Mouse (Mus musculus): ENCODE results near the gene Zfpm1.
A peak's percentile ranks its signal among the peaks of the same experiment; 100 is the strongest.
"Not testable (repeated sequence)": the region's sequence is repeated elsewhere in the genome, so short reads cannot be mapped to it uniquely, and the experiment has no call there.

Zfpm1 gene

DNA sequence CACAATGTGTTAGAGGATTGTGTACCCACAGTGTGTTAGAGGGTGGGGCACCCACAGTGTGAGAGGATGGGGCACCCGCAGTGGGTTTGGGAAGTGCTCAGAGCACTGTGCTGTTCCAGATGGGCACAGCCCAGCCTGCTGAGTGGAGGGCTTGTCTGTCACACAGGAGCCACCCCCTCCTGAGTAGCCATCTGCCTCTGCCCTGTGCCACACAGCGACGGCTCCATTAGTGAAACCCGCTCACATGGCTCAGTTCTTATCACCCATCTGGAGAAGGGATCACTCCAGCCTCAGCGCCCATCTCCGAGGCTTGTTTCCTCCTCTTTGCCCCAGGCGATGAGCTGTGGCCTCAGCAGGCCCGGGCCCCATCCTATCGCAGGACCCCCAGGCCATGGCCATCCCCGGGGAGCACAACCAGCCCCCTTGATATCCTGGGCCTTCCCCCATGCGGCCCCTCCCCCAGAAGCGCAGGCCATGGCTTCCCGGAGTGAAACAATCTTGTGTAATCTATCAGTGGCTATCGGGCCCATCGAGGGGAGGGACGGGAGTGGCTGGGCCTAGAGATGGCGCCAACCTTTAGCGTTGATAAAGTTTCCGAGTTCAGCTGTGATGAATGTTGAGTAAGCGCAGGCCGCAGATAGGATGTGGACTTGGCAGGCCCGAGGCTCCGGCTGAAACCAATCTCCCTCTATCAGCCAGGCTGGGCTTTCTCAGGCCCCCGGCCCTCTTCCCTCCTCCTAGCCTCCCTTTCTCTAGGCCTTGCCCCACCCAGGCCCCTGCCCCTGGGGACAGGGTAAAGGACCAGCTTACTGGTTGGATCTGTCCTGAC lies 14.4 kb downstream of the Zfpm1 start:
- peak; percentile 84 for DNase-seq (ENCODE audit: low read depth)

DNA sequence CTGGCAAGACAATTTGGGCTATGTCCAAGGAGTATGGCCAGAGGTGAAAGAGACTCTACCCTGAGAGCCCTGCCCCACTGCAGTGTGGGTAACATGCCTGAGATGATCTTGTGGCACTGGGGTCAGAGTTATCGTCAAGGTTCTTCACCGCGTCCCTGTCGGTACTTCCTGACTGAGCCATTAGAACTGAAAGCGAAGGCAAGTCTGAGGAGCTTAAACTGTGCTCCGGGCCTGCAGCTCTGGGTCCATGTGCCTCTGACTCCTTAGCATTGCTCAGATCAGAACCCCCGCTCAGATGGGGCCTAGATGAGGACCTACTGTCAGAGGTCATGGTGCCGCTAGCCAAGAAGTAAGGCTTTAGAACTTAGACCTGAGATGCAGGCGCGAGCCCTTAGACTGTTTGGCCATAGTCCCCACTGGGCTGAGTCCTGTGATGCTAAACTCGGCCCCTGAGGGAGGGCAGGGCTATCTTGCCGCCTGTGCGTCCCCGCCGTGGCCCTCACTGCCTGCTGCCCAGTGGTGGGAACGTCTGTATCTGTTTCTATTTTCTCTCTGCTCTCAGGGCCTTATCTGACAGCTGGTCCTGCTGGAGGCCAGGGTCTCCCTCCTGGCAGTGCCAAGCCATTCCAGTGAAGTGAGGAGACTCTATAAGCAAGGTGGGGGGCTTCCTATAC lies 17.8 kb downstream of the Zfpm1 start:
- no peak for DNase-seq (ENCODE audit: low read depth)

DNA sequence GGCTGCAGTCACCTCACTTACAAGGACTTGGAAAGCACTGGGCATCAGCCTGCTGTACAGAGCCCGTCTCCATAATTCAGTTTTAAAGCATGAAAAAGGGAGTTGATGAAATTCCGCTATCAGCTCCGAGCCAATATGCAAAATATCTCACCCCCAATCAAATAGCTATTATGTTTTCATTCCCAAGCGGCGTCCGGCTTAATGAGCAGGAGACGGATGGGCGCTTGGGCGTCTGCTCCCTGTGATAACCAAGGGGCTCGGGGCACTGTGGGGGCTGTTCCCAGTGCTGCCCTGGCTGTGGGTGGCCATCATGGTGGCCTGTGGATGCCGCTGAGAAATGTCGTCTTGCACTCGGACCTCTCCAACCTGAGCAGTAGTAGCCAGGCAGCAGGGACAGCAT lies 19.1 kb downstream of the Zfpm1 start:
- DNase-seq (ENCODE audit: low read depth) = no peak

DNA sequence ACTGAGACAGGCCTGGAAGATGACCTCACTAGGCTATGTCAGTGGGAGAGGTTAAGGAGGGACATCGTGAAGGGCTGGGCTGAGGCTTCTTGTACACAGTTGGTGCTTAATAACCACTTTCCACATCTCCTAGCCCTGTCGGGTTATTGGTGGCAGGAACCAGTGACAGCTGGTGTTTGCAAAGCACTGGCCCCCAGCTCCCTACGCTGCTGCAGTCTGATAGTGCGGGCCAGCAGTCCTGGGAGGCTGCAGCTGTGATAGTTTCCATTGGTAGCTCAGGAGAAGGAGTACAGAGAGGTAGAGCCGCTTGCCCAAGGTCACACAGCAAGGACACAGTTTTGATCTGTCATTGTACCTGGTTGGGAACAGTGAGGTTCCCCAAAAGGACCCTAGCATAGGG lies 19.9 kb downstream of the Zfpm1 start:
- DNase-seq (ENCODE audit: low read depth) = no peak

DNA sequence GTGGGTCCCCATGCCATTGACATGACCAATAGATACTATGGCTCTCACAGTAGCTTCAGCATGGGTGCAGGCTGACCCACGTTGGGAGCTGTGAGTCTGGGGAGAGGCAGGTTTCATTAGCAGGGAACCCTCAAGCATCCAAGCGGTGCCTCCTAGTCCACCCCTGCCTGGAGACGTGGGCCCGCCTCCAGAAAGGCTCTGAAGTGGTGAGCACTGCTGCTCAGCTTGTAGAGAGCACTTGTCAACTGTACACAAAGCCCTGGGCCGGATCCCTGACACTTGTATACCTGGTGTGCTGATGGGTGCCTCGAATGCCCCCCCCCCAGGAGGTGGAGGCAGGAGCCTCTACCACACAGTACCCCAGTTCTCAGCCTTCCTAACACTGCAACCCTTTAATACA lies 21.5 kb downstream of the Zfpm1 start:
- no peak for DNase-seq (ENCODE audit: low read depth)

DNA sequence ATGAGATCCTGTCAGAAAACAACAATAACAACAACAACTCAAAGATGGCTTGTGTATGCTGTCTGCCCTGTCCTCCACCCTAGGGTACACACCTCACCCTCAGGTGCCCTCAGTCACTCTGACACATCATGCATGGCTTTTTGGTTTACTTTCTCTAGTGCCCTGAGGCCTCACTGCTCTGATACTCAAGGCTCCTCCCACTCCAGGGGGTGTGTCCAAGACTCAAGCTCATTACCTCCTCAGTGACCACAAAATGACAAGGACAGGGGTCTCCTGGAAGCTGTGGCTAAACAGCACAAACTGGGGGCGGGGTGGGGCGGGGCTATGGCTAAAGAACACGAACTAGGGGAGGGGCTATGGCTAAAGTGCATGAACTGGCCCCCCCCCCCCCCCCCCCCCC lies 22.1 kb downstream of the Zfpm1 start:
- DNase-seq (ENCODE audit: low read depth) = no peak

DNA sequence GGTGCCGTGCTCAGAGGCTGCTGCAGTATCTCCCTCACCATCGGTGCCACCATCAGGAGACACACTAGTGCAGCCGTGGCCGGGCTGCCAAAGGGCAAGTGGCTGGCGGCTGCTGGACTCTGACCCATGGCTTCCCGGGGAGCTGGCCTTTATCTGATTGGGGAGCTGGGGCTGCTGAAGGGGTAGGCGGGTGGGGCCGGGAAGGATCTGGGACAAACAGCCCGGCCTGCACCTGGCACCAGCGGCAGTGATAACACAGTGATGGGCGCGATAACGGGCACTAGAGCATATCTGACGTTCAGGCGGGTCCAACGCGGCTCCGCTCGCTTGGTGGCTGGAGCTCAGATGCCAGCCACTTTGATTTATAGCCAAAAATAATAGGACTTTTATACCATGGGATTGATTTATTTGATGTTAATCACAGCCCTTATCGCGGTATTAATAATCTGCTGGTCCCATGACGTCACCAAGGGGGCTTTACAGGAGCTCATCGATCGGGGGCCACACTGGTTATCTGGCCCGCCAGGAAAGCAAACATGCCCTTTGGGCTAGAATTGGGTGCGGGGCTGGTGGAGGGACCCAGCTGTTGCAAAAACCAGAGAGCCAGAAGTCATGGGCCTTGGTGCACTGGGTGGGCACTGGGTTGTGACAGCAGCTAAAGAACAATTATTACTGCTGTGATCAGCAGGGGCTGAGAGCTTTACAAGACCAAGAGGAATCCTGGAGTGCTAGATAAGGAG lies 24.9 kb downstream of the Zfpm1 start:
- no peak for DNase-seq (ENCODE audit: low read depth)

DNA sequence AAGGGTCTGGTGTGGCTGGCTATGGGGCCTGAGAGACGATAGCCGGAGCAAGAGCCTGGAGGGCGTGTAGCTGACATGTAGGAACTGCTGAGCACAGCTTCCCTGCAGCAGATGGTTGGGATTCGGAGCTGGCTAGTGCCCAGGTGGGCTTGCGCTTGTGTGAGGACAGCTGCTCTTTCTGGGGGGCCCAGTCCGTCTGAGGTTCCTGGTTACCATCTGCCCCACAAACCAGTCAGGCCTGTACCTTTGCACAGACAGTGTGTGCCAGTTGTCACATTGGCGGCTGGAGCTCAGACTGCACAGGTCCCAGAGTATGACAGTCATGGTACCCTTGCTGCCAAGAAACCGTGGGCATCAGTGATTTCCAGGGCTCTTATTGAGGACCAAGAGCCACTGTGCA lies 25.9 kb downstream of the Zfpm1 start:
- DNase-seq (ENCODE audit: low read depth) = no peak

DNA sequence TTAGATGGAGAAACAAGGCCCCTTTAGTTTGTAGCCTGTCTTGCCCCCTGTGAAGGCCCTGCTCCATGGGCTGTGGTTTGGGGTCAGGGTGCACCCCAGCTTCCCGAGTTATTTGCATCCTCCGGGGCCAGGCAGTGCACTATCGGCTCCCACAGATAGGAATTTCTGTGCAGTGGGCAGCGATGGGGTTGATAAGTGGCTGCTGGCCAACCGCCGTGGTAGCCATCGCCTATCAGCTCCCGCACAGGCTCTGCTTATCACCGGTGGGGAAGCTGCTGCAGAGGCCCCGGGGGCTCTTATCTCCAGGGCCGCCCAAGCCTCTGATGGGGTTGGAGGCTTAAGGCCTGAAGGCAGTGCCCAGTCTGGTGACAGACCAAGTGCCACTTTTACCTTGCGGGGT lies 27.3 kb downstream of the Zfpm1 start:
- no peak for DNase-seq (ENCODE audit: low read depth)

DNA sequence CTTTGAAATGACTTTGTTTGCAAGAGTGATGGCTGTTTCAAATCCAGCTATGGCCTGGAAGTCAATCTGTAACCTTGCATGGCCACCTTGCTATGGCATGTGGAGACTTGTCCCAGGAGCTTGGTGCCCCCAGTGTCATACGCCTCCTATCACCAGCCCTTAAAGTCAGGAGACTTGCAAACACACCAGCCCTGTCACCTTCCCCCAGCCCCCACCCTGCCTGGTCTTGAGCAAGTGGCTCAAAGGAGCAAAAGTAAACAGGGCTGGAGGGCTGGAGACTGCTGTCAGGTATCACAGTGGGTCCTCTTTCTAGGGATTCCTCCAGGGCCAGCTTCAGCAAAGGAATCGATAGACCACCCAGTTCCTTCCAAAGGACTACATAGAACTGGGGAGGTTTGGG lies 29.2 kb downstream of the Zfpm1 start:
- no peak for DNase-seq (ENCODE audit: low read depth)

DNA sequence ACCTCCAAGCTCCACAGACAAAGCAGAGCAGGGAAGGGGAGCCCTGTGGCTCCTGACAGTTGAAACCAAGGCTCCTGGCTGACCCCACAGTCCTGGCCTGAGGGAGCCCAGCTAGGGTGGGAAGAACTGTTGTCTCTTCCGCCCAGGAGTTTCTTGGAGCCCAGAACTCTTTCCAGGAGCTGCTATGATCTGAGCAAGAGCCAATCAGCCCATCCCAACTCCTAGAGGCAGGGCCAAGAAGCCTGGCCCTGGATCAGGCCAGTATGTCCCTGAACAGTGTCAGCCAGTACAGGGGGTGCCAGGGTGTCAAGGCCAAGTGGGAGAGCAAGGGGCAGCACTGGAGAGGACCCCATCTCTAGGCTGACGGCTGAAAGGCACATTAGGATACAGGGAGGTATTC lies 30.6 kb downstream of the Zfpm1 start:
- DNase-seq (ENCODE audit: low read depth) = no peak

DNA sequence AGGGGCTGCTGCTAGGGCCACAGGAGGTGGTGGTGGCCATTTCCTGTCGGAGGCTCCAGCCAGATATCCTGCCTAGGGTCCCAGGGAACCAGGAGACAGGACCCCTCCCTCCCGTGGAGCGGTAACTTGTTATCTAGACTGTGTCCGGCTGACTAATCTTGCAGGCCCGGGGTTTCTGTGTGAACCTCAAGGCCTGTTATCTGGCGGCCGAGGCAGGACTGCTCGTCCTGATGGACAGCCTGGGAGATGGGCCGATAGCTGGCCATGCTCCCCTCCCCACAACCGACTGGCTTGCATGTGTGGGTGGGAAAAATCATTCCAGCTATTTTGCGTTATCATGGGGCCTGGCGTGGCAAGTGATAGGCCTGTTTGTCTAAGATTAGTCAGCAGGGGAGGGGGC lies 31.4 kb downstream of the Zfpm1 start:
- DNase-seq (ENCODE audit: low read depth) = no peak

DNA sequence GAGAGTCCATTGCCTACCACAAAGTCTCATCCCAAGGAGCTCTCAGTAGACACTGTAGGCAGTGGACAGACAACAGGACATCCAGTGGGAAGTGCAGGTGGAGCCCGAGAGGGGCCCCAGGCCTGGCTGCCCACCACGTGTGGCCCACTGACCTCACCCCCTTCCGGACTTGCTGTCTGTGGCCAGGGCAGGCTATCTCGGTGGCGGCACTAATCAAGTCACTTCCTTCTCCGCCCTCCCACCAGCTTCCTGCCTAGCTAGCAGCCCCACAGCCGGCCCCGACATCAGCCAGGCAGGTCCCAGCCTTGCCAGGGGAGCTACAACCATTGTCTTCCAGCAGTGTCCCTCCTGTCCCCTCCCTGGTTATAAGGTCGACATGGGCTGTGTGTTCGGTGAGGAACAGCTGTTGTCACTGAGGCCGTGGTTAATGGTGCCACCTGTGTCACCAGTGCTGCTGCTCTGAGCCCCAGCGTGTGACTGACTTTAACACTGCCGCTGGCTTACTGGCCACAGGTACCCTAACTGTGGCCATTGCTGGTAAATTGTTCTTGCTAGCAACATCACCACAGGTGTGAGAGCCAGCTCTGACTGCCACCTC lies 33.1 kb downstream of the Zfpm1 start:
- no peak for DNase-seq (ENCODE audit: low read depth)

DNA sequence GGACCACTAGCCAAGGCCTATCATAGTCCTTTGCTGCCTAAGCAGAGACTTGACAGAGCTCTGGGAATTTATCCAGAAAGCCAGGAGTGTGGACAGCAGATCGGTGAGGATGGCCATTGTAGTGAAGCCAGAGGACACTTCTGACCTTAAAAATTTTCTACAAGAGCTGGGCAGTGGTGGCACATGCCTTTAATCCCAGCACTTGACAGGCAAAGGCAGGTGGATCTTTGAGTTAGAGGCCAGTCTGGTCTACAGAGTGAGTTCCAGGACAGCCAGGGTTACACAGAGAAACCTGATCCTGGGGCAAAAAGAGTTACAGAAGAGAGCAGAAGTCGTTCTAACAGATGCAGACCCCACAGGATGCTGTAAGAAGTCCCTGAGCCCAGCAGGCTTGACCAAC lies 34.5 kb downstream of the Zfpm1 start:
- DNase-seq (ENCODE audit: low read depth) = no peak

DNA sequence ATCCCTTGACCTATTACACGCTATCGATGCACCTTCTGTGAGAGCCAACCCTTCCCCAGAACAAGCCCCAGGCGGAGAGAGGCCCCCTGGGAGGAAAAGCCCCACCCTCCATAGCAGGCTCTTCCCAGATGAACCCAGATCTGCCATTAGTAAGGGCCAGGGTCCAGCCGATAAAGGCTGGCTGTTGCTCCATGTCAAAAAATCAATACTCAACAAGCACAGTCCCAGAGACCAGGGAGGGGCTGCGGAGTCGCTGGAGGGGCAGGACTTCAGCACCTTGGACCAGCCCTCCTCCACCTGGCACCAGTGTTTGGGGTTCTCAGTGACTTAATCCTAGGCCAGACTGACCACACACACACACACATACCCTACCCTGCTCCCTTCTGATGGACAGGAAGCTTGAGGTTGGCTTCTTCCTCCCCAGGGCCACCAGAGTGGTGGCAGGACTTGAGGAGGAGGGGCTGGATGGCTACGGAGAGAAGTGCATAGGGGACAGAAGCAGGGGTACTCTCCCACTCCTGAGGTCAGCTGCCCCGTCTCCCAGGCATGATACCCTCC lies 36.1 kb downstream of the Zfpm1 start:
- DNase-seq (ENCODE audit: low read depth) = no peak

DNA sequence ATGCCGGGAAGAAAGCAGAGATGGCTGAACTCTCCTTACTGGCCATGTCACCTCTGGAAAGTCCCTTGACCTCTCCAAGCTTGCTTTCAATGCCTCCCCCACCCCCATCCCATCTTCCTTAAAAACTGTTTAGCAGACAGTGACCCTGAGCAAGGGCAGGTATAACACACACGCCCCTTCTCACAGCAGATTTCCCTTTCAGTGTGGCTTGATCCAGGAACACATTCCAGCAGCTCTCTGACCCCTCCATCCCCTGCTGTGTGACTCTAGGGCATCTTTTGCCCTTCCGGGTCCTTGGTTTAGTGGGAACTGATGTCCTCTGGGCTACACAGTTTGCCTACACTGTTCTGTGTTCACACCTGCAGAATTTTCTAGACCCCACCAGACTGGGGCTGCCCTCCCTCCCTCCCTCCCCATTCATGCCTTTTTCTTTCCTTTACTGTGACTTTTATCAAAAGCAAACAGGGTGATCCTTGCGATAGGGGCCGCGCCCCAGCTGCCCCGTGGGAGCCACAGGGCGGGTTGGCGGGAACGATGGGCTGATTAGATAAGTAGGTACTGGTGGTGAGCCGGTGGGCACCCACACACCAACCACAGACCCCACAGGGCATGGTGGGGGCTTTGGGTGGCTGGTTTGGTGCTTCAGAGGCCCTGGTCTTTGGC lies 37.2 kb downstream of the Zfpm1 start:
- DNase-seq (ENCODE audit: low read depth) = no peak

DNA sequence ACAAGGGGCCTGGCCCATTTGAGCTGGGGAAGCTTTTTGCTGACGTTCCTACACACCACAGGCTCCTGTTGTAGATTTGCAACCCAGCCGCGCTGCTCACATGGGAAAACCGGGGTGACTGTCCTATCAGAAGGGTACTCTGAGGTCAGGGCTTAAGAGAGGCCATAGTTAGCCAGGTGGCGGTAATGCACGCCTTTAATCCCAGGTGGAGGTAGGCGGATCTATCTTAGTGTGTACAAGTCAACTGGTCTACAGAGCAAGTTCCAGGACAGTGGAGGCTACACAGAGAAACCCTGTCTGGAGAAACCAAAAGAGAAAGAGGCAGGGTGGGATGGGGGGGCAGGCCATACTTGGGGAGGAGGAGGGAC lies 37.8 kb downstream of the Zfpm1 start:
- DNase-seq (ENCODE audit: low read depth) = no peak

DNA sequence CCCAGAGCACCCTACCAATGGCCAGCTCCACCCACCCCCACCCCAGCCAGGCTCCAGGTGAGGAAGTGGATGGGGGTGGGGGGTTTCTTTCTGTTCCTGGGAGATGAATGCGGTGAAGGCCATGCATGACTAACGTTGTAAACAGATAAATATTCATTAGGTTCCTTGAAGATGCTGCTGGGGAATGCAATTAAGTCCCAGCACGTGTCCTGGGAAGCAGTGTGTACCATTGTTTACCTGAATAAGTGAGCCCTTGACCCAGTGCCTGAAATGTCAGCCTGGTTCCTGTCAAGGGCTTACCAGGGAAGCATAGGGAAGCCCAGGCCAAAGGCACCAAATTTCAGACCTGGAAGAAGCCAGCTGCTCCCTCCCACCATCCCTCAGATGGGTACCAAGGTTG lies 38.6 kb downstream of the Zfpm1 start:
- DNase-seq (ENCODE audit: low read depth) = no peak

DNA sequence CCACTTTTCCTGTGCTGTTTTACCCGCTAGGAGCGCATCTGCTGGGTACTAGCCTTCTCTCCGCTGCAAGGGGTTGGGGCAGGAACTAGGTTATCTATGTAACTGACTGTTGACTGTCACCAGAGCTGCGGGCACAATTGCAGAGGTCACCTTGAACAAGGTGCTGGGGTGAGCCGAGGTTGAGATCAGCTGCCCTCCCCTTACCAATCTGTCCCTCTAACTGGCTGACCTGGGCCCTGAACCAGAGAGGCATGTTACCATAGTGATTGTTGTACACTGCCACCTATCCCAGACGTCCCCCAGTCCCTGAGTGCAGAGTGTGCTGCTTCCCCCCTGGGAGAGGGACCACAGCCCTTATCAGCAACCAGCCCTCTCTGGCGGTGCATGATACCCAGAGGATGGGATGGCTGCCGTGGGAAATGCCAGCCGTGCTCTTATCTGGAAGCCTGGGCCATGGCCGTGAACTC lies 39.5 kb downstream of the Zfpm1 start:
- no peak for DNase-seq (ENCODE audit: low read depth)

DNA sequence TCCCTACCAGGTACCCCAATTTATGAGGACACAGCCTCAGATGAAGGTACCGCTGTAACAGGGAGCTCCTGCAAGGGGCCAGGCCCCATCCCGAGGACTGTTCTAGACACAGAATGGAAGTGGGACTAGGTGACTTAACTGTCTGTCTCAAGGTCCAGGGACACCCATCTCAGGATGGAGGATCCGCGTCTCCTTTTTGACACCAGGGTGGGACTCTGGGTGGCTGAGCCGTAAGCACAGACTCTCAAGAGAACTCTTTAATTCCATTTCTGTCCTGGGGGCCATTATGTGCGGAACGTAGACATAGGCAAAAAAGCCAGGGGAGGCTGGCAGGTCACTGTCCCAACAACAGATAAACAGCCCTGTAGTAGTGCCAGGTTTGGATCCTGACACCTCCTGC lies 40.2 kb downstream of the Zfpm1 start:
- DNase-seq (ENCODE audit: low read depth) = no peak

DNA sequence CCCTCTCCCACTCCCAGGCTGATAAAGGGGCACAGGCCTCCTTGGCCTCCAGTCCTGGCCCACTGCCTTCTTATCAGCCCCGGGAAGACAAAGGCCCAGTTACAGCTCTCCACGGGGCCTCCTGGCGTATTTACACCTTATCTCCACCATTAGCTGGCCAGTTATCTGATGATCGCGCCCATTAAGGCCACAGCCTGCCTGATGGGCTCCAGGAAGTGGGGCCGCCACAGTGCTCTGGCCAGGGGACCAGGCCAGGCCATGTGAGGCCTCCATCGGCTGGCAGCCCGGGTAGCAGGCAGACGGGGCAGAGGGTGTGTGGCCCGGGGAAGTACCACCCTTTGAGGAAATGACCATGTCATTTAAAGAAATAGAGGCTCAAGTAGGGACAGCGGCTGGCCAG lies 40.9 kb downstream of the Zfpm1 start:
- no peak for DNase-seq (ENCODE audit: low read depth)

DNA sequence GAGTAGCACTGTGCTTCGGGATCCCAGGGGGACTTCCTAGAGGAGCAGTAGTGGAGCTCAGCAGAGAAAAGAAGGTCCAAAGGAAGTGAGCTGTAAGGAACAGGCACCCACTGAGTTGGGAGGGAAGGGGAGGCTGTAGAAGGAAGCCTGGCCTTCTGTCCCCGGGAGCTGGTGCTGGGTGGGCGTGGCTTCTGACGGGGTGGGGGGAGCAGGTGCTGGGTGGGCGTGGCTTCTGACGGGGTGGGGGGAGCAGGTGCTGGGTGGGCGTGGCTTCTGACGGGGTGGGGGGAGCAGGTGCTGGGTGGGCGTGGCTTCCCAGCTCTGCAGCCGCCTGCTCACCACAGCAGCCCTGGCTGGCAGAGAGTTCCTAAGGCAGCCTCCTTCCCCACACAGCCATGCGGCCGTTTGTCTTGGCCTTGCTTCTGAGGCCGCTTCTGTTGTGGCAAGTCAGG lies 42.0 kb downstream of the Zfpm1 start:
- DNase-seq (ENCODE audit: low read depth) = not testable (repeated sequence)
